Mouse (Mus musculus): ENCODE results near the gene Ikzf1. TPM values are rescaled to one million over a fixed set of nuclear protein-coding genes. Genes with fewer than 3 reads are reported as not detected.
A peak's percentile ranks its signal among the peaks of the same experiment; 100 is the strongest.

The Ikzf1 gene
- total and polyA plus RNA-seq, 2 experiments, result 1.2 to 3.3 TPM

DNA sequence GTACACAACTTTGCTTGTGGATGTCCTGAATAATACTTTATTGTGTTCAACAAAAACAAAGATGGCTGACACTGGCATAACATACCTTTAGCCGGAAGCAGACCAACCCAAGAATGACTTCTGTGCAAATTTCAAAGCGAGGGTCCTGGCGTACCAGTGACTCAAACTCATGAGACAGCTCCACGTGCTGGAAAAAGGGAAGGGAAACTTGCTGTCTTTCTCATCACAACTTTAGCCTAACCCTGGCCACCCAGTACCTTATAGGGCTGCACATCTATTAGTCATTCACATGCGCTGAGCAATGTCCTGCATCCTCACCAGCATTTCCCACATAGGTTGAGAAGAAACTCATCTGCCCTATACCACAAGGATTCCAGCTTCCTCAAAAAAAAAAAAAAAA, 134.4 kb downstream of the Ikzf1 start:
- WGBS, result 92% methylated on average over 5 of the region's 5 CpGs
- no peak for DNase-seq (ENCODE audit: extremely low read depth, low read depth, low spot score)
- Histone ChIP-seq H3K27ac (replicated peaks; ENCODE audit: insufficient read depth, low read depth, low read length) (no peak overlapping the region), H3K4me3 (ENCODE audit: insufficient read depth, low read depth, low read length) (no peak overlapping the region), H3K4me1 (ENCODE audit: control insufficient read depth, insufficient read depth, low read length) (no peaks in the 10 kb centered on the region), H3K79me2 (ENCODE audit: control insufficient read depth, insufficient read depth, low read length) (no peaks in the 10 kb centered on the region), H3K27me3 (ENCODE audit: control insufficient read depth, insufficient read depth, low read length) (no peaks in the 10 kb centered on the region), H3K36me3 (ENCODE audit: control insufficient read depth, insufficient read depth, low read length) (peaks cover 45% of the 10 kb centered on the region), H3K9ac (ENCODE audit: low read depth, low read length) (no peak overlapping the region)
- TF ChIP-seq POLR2A (IDR thresholded peaks at IDR 0.05; ENCODE audit: extremely low read depth, insufficient read depth, low read length), result no peak
- TF ChIP-seq CTCF (IDR thresholded peaks at IDR 0.05; ENCODE audit: low read depth, low read length), result no peak

GRCm38 (mm10) chr11:11820251-11820650, 135.4 kb downstream of the Ikzf1 start:
- peak; percentile 56 for TF ChIP-seq CTCF (IDR thresholded peaks at IDR 0.05; ENCODE audit: low read depth, low read length)
- no peak for TF ChIP-seq POLR2A (IDR thresholded peaks at IDR 0.05; ENCODE audit: extremely low read depth, insufficient read depth, low read length)
- peak; percentile 69 for DNase-seq (ENCODE audit: extremely low read depth, low read depth, low spot score)
- no peaks in the 10 kb centered on the region for H3K79me2 ChIP-seq (ENCODE audit: control insufficient read depth, insufficient read depth, low read length)
- no peaks in the 10 kb centered on the region for H3K4me1 ChIP-seq (ENCODE audit: control insufficient read depth, insufficient read depth, low read length)
- no peak overlapping the region for H3K27ac ChIP-seq (replicated peaks; ENCODE audit: insufficient read depth, low read depth, low read length)
- H3K4me3 ChIP-seq (ENCODE audit: insufficient read depth, low read depth, low read length), result no peak overlapping the region
- no peak overlapping the region for H3K9ac ChIP-seq (ENCODE audit: low read depth, low read length)
- H3K27me3 ChIP-seq (ENCODE audit: control insufficient read depth, insufficient read depth, low read length), result no peaks in the 10 kb centered on the region
- 8% methylated on average over 2 of the region's 2 CpGs for WGBS
- H3K36me3 ChIP-seq (ENCODE audit: control insufficient read depth, insufficient read depth, low read length), result peaks cover 38% of the 10 kb centered on the region

- Histone ChIP-seq H3K4me3 (ENCODE audit: insufficient read depth, low read depth, low read length) (no peak overlapping the region), H3K36me3 (ENCODE audit: control insufficient read depth, insufficient read depth, low read length) (peaks cover 38% of the 10 kb centered on the region), H3K27ac (replicated peaks; ENCODE audit: insufficient read depth, low read depth, low read length) (no peak overlapping the region), H3K79me2 (ENCODE audit: control insufficient read depth, insufficient read depth, low read length) (no peaks in the 10 kb centered on the region), H3K27me3 (ENCODE audit: control insufficient read depth, insufficient read depth, low read length) (no peaks in the 10 kb centered on the region), H3K4me1 (ENCODE audit: control insufficient read depth, insufficient read depth, low read length) (no peaks in the 10 kb centered on the region), H3K9ac (ENCODE audit: low read depth, low read length) (no peak overlapping the region)
- no peak for DNase-seq (ENCODE audit: extremely low read depth, low read depth, low spot score)
- 73% methylated on average over 3 of the region's 3 CpGs for WGBS
- no peak for TF ChIP-seq CTCF (IDR thresholded peaks at IDR 0.05; ENCODE audit: low read depth, low read length)
- TF ChIP-seq POLR2A (IDR thresholded peaks at IDR 0.05; ENCODE audit: extremely low read depth, insufficient read depth, low read length), result no peak
These were observed 135.9 kb downstream of the Ikzf1 start for GRCm38 (mm10) chr11:11820737-11821136.

DNA sequence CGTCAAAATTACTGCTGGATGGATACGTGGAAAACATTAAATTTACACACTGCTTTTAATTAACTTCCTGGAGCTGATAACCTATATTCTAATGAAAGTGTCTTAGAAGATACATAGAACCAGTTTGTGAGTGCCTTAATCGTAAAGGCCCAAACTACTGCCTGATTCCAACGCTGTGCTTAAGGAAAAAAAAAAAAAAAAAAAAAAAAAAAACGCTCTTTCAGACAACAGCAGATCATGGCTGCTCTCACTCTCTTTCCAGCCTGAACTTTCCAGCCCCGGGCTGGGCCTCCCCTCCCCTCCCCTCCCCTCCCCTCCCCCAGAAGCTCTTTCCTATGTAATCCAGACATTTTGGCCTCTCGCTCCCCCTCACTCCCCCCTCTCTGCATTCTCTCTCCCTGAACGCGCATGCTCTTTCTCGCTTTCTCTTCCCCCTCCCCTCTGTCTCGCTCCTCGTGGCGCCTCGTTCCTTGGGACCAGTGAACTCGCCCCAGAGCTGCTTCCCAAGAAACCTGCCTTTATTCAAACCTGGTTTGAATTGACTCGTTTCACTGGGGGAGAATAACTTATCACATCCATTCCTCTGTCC, 136.7 kb downstream of the Ikzf1 start:
- TF ChIP-seq CTCF (IDR thresholded peaks at IDR 0.05; ENCODE audit: low read depth, low read length) (no peak), POLR2A (IDR thresholded peaks at IDR 0.05; ENCODE audit: extremely low read depth, insufficient read depth, low read length) (no peak)
- no peak for DNase-seq (ENCODE audit: extremely low read depth, low read depth, low spot score)
- H3K4me1 ChIP-seq (ENCODE audit: control insufficient read depth, insufficient read depth, low read length), result no peaks in the 10 kb centered on the region
- no peak overlapping the region for H3K4me3 ChIP-seq (ENCODE audit: insufficient read depth, low read depth, low read length)
- H3K36me3 ChIP-seq (ENCODE audit: control insufficient read depth, insufficient read depth, low read length), result peaks cover 39% of the 10 kb centered on the region
- H3K27me3 ChIP-seq (ENCODE audit: control insufficient read depth, insufficient read depth, low read length), result no peaks in the 10 kb centered on the region
- no peaks in the 10 kb centered on the region for H3K79me2 ChIP-seq (ENCODE audit: control insufficient read depth, insufficient read depth, low read length)
- no peak overlapping the region for H3K9ac ChIP-seq (ENCODE audit: low read depth, low read length)
- H3K27ac ChIP-seq (replicated peaks; ENCODE audit: insufficient read depth, low read depth, low read length), result no peak overlapping the region
- 68% methylated on average over 16 of the region's 16 CpGs for WGBS

Other genes with a start within 250 kb of the Ikzf1 start
- not detected in 2 replicates for gene Spata48, start 222.9 kb upstream of the Ikzf1 start, total RNA-seq (2014; rRNA removed)
- gene Spata48, start 222.9 kb upstream of the Ikzf1 start, polyA plus RNA-seq (2012; rRNA removed), result not detected in 2 replicates
- under 0.01 and 0.09 TPM in 2 replicates for gene Zpbp, start 222.6 kb upstream of the Ikzf1 start, total RNA-seq (2014; rRNA removed)
- gene Zpbp, start 222.6 kb upstream of the Ikzf1 start, polyA plus RNA-seq (2012; rRNA removed), result 0.01 TPM in 1 of 2 replicates, not detected in the other
- gene 4930512M02Rik, start 57.2 kb upstream of the Ikzf1 start, total RNA-seq (2014; rRNA removed), result not detected in 2 replicates
- not detected in 2 replicates for gene 4930512M02Rik, start 57.2 kb upstream of the Ikzf1 start, polyA plus RNA-seq (2012; rRNA removed)
- 0.46 and 1.3 TPM in 2 replicates for gene Fignl1, start 124.0 kb downstream of the Ikzf1 start, total RNA-seq (2014; rRNA removed)
- 0.09 and 0.10 TPM in 2 replicates for gene Fignl1, start 124.0 kb downstream of the Ikzf1 start, polyA plus RNA-seq (2012; rRNA removed)
- 56.4 and 67.3 TPM in 2 replicates for gene Ddc, start 213.1 kb downstream of the Ikzf1 start, total RNA-seq (2014; rRNA removed)
- 75.7 and 82.3 TPM in 2 replicates for gene Ddc, start 213.1 kb downstream of the Ikzf1 start, polyA plus RNA-seq (2012; rRNA removed)

Measured in liver, adult 2 months (tissue).